Mouse (Mus musculus): ENCODE results near the gene Cops3. TPM values are rescaled to one million over a fixed set of nuclear protein-coding genes. Genes with fewer than 3 reads are reported as not detected.

The Cops3 gene
- polyA plus RNA-seq, 1 experiment from 2014 or later = 175 TPM

DNA sequence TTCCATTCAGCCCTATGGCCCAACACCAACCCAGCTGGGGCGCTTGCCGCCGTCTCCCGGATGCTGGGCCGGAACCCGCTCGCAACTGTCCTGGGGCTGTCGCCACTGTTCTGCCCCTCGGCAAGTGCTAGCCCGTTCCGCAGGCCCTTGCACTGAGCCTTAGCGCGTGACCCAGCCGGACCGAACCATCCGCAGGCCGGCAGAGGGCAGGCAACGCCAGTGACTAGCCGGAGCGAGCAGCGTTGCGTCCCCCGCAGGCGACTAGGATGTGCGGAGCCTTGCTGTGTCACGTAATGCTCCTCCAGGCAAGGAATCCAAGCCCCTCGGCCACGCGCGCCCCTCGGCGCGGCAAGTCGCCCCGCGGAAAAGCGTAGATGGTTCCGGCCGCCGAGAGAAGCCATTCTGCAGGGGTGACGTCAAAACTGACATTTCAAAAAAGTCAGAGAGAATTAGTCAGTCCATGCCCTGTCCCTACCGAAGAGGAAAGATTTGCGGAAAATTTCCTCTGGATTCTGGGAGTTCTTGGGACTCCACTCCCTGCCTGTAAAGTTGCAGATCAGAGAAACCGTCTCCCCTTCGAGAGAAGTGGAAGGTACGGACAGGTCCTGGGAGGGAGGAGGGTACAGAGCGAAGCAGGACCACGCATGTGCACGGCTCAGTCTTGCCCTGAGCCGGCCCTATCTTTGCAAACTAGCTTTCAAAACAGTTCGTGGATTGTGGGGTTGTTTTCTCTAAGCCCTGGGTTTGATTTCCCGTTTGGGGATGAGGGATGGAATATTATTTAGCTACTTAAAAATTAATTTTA, 29.8 kb downstream of the Cops3 start, which contains the start of gene Flcn:
TSS of gene Flcn (minus strand) at position 347 of the 805 bp plus-strand sequence.
- Histone ChIP-seq H3K9ac (peak within 1 kb of the TSS; percentile 94), H3K4me1 (peaks cover 11% of the 10 kb centered on the region), H3K36me3 (peaks cover 17% of the 10 kb centered on the region), H3K27ac (peak within 1 kb of the TSS; percentile 98), H3K4me3 (replicated peaks) (peak within 1 kb of the TSS; percentile 91), H3K9me3 (no peaks in the 10 kb centered on the region), H3K27me3 (replicated peaks) (no peaks in the 10 kb centered on the region), H3K4me2 (peak within 1 kb of the TSS; percentile 81)
- WGBS = under 1% methylated on average over 52 of the region's 52 CpGs
- peak; percentile 93 for ATAC-seq (ENCODE audit: insufficient read depth, low FRiP score, low read depth)

DNA sequence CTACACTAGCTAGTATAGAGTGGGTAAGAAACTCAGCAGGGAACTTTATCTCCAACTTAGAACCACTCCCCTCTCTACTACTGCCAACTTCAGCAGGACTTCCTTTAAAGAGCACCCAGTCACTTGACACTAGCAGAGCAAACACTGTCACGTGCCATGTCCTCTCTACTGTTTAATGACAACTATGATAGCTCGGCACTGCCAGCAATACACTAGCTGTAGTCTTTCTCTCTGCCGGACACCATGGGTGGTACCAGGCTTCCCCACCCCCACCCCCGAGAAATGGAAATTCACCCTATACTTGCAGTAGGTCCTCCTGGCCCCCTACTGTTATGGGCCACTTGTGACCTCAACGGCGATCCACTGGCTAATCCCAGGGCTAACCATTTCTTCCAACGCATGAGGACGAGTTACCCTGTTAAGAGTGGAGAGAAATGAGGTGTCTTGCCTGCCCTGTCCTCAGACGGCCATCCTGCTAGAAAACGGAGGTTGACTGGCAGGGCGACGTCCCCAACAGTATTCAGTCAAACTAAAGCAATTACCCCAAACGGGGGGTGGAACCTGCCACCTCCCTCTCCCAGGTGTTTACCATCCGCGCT, 30.5 kb downstream of the Cops3 start:
- WGBS = under 1% methylated on average over 15 of the region's 15 CpGs

DNA sequence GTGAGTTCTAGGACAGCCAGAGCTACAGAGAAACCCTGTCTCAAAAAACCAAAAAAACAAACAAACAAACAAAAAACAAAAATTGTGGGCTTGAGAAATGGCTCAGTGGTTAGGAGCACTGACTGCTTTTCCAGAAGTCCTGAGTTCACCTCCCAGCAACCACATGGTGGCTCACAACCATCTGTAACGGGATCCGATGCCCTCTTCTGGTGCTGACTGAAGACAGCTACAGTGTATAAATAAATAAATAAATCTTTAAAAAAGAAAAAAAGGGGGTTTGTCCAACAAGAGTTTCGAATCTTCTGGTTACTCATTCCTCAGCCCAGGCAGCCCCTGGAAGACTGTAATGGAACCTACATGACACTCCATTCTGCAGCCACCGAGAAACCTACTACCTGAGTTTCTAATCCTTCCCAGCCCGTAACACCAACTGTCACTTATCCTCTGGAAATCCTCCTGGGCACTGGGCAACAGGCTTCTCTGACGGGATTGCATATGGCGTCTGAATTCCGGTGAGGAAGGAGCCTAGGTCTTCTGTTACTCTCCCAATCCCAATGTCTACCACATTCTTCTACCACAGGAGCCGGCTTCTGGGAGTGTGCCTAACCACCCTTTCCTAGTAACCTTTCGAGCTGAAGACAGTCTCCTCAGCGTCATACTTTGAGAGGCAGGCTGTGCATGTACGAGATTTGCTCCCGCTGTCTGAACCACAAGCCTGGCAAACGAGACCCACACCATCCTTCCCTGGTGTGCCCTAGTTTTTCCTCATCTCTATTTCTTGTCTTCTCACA, 31.3 kb downstream of the Cops3 start:
- 61% methylated on average over 14 of the region's 14 CpGs for WGBS
- H3K36me3 ChIP-seq = peaks cover 30% of the 10 kb centered on the region
- H3K9ac ChIP-seq = no peak overlapping the region
- no peaks in the 10 kb centered on the region for H3K9me3 ChIP-seq
- peak overlapping the region; percentile 98; the same call in 1 of the 2 replicates for H3K27ac ChIP-seq
- peaks cover 11% of the 10 kb centered on the region for H3K4me1 ChIP-seq
- peak overlapping the region; percentile 81 for H3K4me2 ChIP-seq
- peak overlapping the region; percentile 91 for H3K4me3 ChIP-seq (replicated peaks)
- no peak for ATAC-seq (ENCODE audit: insufficient read depth, low FRiP score, low read depth)
- H3K27me3 ChIP-seq (replicated peaks) = no peaks in the 10 kb centered on the region

More for the DNA sequence above, 30.5 kb downstream of the Cops3 start:
- peak; percentile 37 for ATAC-seq (ENCODE audit: insufficient read depth, low FRiP score, low read depth)
- Histone ChIP-seq H3K9ac (peak overlapping the region; percentile 94), H3K9me3 (no peaks in the 10 kb centered on the region), H3K4me3 (replicated peaks) (peak overlapping the region; percentile 91), H3K27ac (peak overlapping the region; percentile 98), H3K36me3 (peaks cover 24% of the 10 kb centered on the region), H3K4me1 (peaks cover 11% of the 10 kb centered on the region), H3K4me2 (peak overlapping the region; percentile 81), H3K27me3 (replicated peaks) (no peaks in the 10 kb centered on the region)

DNA sequence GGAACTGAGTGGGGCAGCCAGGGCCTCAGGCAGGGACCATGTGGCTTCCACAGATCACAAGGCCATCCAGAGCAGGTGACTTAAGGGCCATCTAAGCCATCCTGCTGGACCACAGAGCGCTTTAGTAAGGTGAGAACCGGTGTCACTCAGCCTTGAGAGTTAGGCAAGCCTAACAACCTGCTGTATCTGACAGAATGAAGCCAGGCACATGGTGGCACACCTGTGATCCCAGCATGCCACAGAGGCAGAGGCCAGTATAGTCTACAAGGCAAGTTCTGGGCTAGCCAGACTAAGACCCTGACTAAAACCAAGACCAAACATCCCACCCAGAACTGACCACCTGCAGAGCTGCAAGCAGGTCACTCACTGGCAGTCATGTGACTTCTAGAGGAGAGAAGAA, 34.0 kb downstream of the Cops3 start:
- no peaks in the 10 kb centered on the region for H3K27me3 ChIP-seq (replicated peaks)
- no peaks in the 10 kb centered on the region for H3K9me3 ChIP-seq
- peaks cover 11% of the 10 kb centered on the region for H3K4me1 ChIP-seq
- WGBS = 91% methylated on average over 2 of the region's 2 CpGs
- no peak for ATAC-seq (ENCODE audit: insufficient read depth, low FRiP score, low read depth)
- H3K9ac ChIP-seq = no peak overlapping the region
- peaks cover 55% of the 10 kb centered on the region for H3K36me3 ChIP-seq
- no peak overlapping the region for H3K4me3 ChIP-seq (replicated peaks)
- H3K4me2 ChIP-seq = no peak overlapping the region
- no peak overlapping the region for H3K27ac ChIP-seq

DNA sequence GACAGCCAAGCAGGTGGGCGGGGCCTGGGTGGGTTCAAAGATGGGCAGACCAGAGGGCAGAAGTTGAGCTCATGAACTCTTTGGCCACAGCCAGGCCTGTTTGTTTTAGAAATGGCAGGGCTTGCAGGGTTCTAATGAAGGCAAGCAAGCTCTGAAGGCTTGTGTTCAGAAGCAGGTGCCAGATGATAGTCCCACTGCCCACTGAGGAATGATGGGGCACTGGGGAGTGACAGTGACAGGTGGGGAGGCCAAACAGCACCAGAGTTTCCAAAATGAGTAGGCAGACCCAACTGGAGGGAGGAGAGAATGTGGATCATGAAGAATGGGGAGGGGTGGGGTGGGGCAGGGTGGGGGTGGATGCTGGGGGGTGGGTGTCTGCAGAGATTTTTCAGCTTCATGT, 34.4 kb downstream of the Cops3 start:
- Histone ChIP-seq H3K27ac (no peak overlapping the region), H3K4me2 (no peak overlapping the region), H3K9me3 (no peaks in the 10 kb centered on the region), H3K4me1 (peaks cover 11% of the 10 kb centered on the region), H3K36me3 (peaks cover 59% of the 10 kb centered on the region), H3K9ac (no peak overlapping the region), H3K4me3 (replicated peaks) (no peak overlapping the region), H3K27me3 (replicated peaks) (no peaks in the 10 kb centered on the region)
- 95% methylated on average over 1 of the region's 1 CpGs for WGBS
- ATAC-seq (ENCODE audit: insufficient read depth, low FRiP score, low read depth) = no peak

DNA sequence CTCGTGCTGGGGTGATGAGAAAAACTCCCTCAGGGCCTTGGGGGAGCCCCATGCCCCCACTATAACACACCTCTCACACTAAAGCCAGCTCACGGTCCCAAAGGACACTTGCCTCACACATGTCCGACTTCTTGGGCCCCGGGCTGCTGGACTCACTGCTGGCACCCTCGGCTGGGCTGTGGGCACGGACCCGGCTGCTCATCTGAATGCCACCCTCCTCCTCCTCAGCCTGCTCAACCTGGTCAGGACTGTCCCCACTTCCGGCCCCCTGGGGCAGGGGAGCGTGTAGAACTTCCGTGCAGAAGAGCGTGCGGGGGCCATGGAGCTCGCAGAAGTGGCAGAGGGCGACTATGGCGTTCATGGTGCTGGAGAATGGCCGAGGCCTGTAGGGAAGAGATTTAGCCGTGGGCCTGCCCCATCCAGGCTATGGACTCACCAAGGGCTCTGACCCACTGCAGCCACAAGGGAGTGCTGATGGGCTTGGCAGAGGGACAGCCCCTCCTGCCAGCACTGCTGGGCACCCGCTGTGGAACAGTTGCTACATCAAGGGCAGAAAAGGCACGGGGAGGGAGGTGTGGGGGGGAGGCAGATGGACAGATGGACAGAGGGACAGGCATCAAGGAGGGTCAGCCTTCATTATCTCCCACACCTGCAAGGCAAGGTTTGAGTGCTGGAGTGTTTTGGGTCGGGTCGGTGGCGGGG, 35.1 kb downstream of the Cops3 start:
- H3K36me3 ChIP-seq = peaks cover 65% of the 10 kb centered on the region

DNA sequence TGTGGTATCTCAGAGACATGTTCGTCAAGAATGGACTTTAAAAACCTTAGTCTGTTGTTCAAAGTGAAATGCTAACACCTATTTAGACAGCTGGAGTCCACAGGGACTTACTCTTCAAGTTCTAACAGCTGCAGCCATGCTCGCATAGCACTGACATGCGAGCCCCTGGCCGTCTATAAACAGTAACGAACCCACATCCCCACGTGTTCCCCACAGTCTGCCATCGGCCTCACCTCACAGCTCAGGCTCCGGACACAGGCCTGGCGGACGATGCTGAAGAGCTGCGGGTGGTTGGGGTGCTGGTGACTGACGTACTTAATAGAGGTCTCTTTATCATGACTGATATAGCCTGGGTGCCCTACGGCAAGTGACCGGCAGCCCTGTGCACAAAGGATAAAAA, 36.1 kb downstream of the Cops3 start:
- Histone ChIP-seq H3K36me3 (peaks cover 75% of the 10 kb centered on the region), H3K9ac (no peak overlapping the region), H3K27ac (no peak overlapping the region), H3K27me3 (replicated peaks) (no peaks in the 10 kb centered on the region), H3K9me3 (no peaks in the 10 kb centered on the region), H3K4me2 (no peak overlapping the region), H3K4me1 (peaks cover 6% of the 10 kb centered on the region), H3K4me3 (replicated peaks) (no peak overlapping the region)
- ATAC-seq (ENCODE audit: insufficient read depth, low FRiP score, low read depth) = no peak
- 90% methylated on average over 14 of the region's 14 CpGs for WGBS

More for the DNA sequence above, 35.1 kb downstream of the Cops3 start:
- no peak overlapping the region for H3K4me3 ChIP-seq (replicated peaks)
- H3K27me3 ChIP-seq (replicated peaks) = no peaks in the 10 kb centered on the region
- no peak overlapping the region for H3K27ac ChIP-seq
- WGBS = 90% methylated on average over 22 of the region's 22 CpGs
- peaks cover 11% of the 10 kb centered on the region for H3K4me1 ChIP-seq
- no peaks in the 10 kb centered on the region for H3K9me3 ChIP-seq
- no peak overlapping the region for H3K4me2 ChIP-seq
- H3K9ac ChIP-seq = no peak overlapping the region
- no peak for ATAC-seq (ENCODE audit: insufficient read depth, low FRiP score, low read depth)

DNA sequence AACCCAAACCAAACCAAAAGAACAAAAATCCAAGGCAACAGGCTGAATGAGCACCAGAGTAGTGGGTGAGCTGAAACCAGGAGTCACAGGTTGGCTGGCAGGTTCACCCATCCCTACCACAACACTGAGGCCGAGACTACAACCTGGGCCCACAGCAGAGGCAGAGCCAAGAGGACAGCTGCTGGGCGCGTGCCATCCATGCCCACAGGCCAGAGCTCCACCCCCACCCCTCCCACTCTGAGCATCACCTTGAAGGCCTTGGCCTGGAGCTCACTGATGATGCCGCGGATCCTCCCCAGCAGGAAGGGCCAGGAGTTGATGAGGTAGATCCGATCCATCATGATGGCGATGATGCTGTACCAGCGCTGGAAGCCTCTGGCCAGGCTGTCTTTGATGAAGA, 37.8 kb downstream of the Cops3 start:
- H3K36me3 ChIP-seq = peaks cover 85% of the 10 kb centered on the region
- H3K4me1 ChIP-seq = no peaks in the 10 kb centered on the region
- 96% methylated on average over 8 of the region's 8 CpGs for WGBS
- ATAC-seq (ENCODE audit: insufficient read depth, low FRiP score, low read depth) = no peak
- no peak overlapping the region for H3K4me3 ChIP-seq (replicated peaks)
- no peak overlapping the region for H3K4me2 ChIP-seq
- H3K9ac ChIP-seq = no peak overlapping the region
- H3K27me3 ChIP-seq (replicated peaks) = no peaks in the 10 kb centered on the region
- H3K27ac ChIP-seq = no peak overlapping the region
- no peaks in the 10 kb centered on the region for H3K9me3 ChIP-seq

DNA sequence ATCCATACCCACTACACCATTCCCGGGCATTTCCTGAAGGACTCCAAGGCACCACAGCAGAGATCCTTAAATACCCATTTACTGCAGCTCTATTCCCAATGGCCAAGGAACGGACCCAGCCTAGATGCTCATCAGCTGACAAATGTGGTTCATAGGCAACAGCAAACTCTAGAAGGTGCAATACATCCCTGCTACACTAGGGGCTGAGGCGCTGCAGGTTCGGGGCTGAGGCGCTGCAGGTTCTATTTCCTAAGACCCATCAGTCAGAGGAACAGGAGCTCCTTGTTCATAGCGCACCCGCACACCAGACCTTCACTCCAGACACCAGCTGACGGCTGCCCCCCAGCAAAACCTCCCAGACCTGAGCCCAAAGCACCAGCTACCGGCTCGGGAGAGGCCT, 39.2 kb downstream of the Cops3 start:
- Histone ChIP-seq H3K9me3 (no peaks in the 10 kb centered on the region), H3K27ac (no peak overlapping the region), H3K36me3 (peaks cover 74% of the 10 kb centered on the region), H3K9ac (no peak overlapping the region), H3K4me2 (no peak overlapping the region), H3K4me1 (no peaks in the 10 kb centered on the region), H3K4me3 (replicated peaks) (no peak overlapping the region), H3K27me3 (replicated peaks) (no peaks in the 10 kb centered on the region)
- WGBS = 91% methylated on average over 10 of the region's 10 CpGs
- no peak for ATAC-seq (ENCODE audit: insufficient read depth, low FRiP score, low read depth)

DNA sequence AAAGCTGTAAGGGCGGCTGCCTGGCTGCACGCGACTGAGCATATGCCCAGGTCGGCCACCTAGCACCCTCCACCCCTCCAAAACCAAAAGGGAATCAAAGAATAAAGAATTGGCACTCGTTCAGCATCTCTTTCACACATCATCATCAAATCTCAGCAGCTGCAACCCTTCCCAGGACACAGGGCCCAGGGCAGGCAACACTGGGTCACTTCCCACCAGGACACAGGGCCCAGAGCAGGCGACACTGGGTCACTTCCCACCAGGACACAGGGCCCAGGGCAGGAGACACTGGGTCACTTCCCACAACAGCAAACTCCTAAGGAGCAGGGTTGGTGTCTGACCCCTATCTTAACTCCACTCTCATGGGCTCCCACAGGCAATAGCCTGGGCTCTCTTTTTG, 46.2 kb downstream of the Cops3 start:
- Histone ChIP-seq H3K4me1 (no peaks in the 10 kb centered on the region), H3K27me3 (replicated peaks) (no peaks in the 10 kb centered on the region), H3K9ac (no peak overlapping the region), H3K4me2 (no peak overlapping the region), H3K4me3 (replicated peaks) (no peak overlapping the region), H3K9me3 (no peaks in the 10 kb centered on the region), H3K27ac (no peak overlapping the region), H3K36me3 (peaks cover 42% of the 10 kb centered on the region)
- ATAC-seq (ENCODE audit: insufficient read depth, low FRiP score, low read depth) = no peak
- 86% methylated on average over 6 of the region's 6 CpGs for WGBS

DNA sequence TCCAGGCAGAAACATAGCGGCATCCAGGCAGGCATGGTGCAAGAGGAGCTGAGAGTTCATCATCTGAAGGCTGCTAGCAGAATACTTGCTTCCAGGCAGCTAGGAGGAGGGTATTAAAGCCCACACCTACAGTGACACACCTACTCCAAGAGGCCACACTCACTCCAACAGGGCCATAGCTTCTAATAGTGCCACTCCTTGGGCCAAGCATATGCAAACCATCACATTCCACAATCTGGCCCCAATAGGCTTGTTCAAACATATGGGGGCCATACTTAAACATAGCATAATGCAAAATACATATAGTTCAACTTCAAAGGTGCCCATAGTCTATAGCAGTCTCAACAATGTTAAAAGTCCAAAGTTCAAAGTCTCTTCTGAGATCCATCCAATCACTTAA, 50.3 kb downstream of the Cops3 start:
- Histone ChIP-seq H3K36me3 (peaks cover 16% of the 10 kb centered on the region), H3K4me2 (no peak overlapping the region), H3K27ac (no peak overlapping the region), H3K4me1 (peaks cover 8% of the 10 kb centered on the region), H3K4me3 (replicated peaks) (no peak overlapping the region), H3K27me3 (replicated peaks) (no peaks in the 10 kb centered on the region), H3K9ac (no peak overlapping the region), H3K9me3 (no peaks in the 10 kb centered on the region)
- peak; percentile 65 for ATAC-seq (ENCODE audit: insufficient read depth, low FRiP score, low read depth)
- 89% methylated on average over 1 of the region's 1 CpGs for WGBS
